In the genomic region with DNA sequence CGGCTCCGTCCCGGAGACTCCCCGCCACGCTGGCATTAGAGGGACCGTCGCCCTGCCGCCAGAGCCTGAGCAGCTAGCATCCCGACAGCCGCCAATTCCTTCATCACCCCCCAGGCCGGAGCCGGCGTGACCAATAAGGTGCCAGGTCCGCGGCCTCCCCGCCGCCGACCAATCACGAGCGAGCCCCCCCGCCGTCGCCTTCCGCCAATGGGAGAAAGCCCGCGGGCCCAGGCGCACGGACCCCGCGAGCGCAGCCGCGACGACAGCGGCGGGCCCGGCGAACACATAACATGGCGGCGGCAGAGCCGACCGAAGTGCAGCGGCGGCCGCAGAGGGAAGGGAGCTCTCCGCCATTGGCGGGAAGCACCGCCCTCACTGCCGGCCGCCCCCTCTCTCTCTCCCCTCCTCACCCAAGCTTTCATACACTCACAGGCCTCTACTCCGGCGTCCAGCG, we compare ENCODE assay signal across 8 mouse cellular contexts. TPM values are rescaled to one million over a fixed set of nuclear protein-coding genes. Genes with fewer than 3 reads are reported as not detected.
DNase-seq lines count a peak whose midpoint lies in the region; ATAC-seq and TF ChIP-seq lines count a peak whose summit lies in the region.

No protein-coding gene starts in this region.

- peak overlapping the region; percentile 98 for H3K9ac ChIP-seq in heart, embryonic 12.5 days
- H3K9ac ChIP-seq in kidney, postnatal 0 days (ENCODE audit: low read depth, low read length): peak overlapping the region; percentile 99
- H3K9ac ChIP-seq in liver, embryonic 11.5 days (ENCODE audit: low read depth, low read length): peak overlapping the region; percentile 95

- WGBS in heart, embryonic 12.5 days: under 1% methylated on average over 53 of the region's 53 CpGs
- WGBS in kidney, postnatal 0 days: under 1% methylated on average over 46 of the region's 53 CpGs
- 1% methylated on average over 48 of the region's 53 CpGs for WGBS in liver, embryonic 11.5 days

- peak overlapping the region; percentile 88 for H3K4me3 ChIP-seq in erythroblast, embryonic 14.5 days (replicated peaks)
- H3K4me3 ChIP-seq in heart, embryonic 12.5 days: peak overlapping the region; percentile 66
- H3K4me3 ChIP-seq in kidney, postnatal 0 days (replicated peaks; ENCODE audit: low read depth, low read length): peak overlapping the region; percentile 83
- peak overlapping the region; percentile 69 for H3K4me3 ChIP-seq in liver, embryonic 11.5 days (ENCODE audit: low read depth, low read length)
- H3K4me3 ChIP-seq in myocyte: peak overlapping the region; percentile 65

- no peak for TF ChIP-seq CTCF in kidney, postnatal 0 days (IDR thresholded peaks at IDR 0.05; ENCODE audit: low read depth)

- peak; percentile 91 for DNase-seq in CD4-positive helper T cell, adult 2 months (ENCODE audit: low read depth, low spot score)
- peak; percentile 84 for DNase-seq in brain, embryonic 18.5 days (ENCODE audit: low read depth, low spot score)
- DNase-seq in kidney, postnatal 0 days (ENCODE audit: low spot score): peak; percentile 97
- peak; percentile 91 for DNase-seq in liver, embryonic 11.5 days (ENCODE audit: low spot score)
- DNase-seq in spleen, postnatal 4 days (ENCODE audit: low spot score in 2 of 2): peak; percentile 96 to 97

- peaks cover 34% of the 10 kb centered on the region for H3K36me3 ChIP-seq in erythroblast, embryonic 14.5 days (ENCODE audit: control insufficient read depth)
- H3K36me3 ChIP-seq in heart, embryonic 12.5 days: peaks cover 4% of the 10 kb centered on the region; the same call in 1 of the 2 replicates
- H3K36me3 ChIP-seq in kidney, postnatal 0 days (ENCODE audit: insufficient read depth, low read length): no peaks in the 10 kb centered on the region
- H3K36me3 ChIP-seq in liver, embryonic 11.5 days (ENCODE audit: control insufficient read depth, insufficient read depth, low read length): no peaks in the 10 kb centered on the region; the same call in 1 of the 2 replicates
- H3K36me3 ChIP-seq in myocyte (ENCODE audit: control insufficient read depth, insufficient read depth): no peaks in the 10 kb centered on the region

- H3K27me3 ChIP-seq in erythroblast, embryonic 14.5 days (ENCODE audit: control insufficient read depth): no peaks in the 10 kb centered on the region
- H3K27me3 ChIP-seq in heart, embryonic 12.5 days (replicated peaks): no peaks in the 10 kb centered on the region
- no peaks in the 10 kb centered on the region for H3K27me3 ChIP-seq in kidney, postnatal 0 days (ENCODE audit: insufficient read depth, low read length)
- H3K27me3 ChIP-seq in liver, embryonic 11.5 days (replicated peaks; ENCODE audit: control insufficient read depth, insufficient read depth, low read length): no peaks in the 10 kb centered on the region
- no peaks in the 10 kb centered on the region for H3K27me3 ChIP-seq in myocyte (ENCODE audit: control insufficient read depth, insufficient read depth, insufficient read length)

- peak overlapping the region; percentile 99 for H3K27ac ChIP-seq in heart, embryonic 12.5 days (ENCODE audit: poor library complexity, severe bottlenecking)
- peak overlapping the region; percentile 100 for H3K27ac ChIP-seq in kidney, postnatal 0 days
- H3K27ac ChIP-seq in liver, embryonic 11.5 days (ENCODE audit: low read depth, low read length): peak overlapping the region; percentile 98

- no peaks in the 10 kb centered on the region for H3K9me3 ChIP-seq in erythroblast, embryonic 14.5 days (ENCODE audit: control insufficient read depth, low read length)
- H3K9me3 ChIP-seq in heart, embryonic 12.5 days (replicated peaks): no peaks in the 10 kb centered on the region
- no peaks in the 10 kb centered on the region for H3K9me3 ChIP-seq in kidney, postnatal 0 days (replicated peaks; ENCODE audit: low read length)
- H3K9me3 ChIP-seq in liver, embryonic 11.5 days (ENCODE audit: control insufficient read depth, low read length): no peaks in the 10 kb centered on the region

- H3K79me2 ChIP-seq in myocyte (ENCODE audit: control insufficient read depth, insufficient read depth): peaks cover 48% of the 10 kb centered on the region

- ATAC-seq in heart, embryonic 12.5 days (ENCODE audit: insufficient number of reproducible peaks, low FRiP score): peak; percentile 98
- peak; percentile 94 for ATAC-seq in kidney, postnatal 0 days (replicated peaks; ENCODE audit: low FRiP score, low read depth)
- ATAC-seq in liver, embryonic 11.5 days (replicated peaks; ENCODE audit: low FRiP score): peak; percentile 94

- TF ChIP-seq POLR2A in myocyte (IDR thresholded peaks at IDR 0.05; ENCODE audit: insufficient read length, low read depth): peak; percentile 88

- peak overlapping the region; percentile 60 for H3ac ChIP-seq in myocyte (ENCODE audit: control insufficient read depth, insufficient read length)

- H3K4me2 ChIP-seq in heart, embryonic 12.5 days: peak overlapping the region; percentile 88
- H3K4me2 ChIP-seq in kidney, postnatal 0 days (ENCODE audit: low read length): peak overlapping the region; percentile 72
- peak overlapping the region; percentile 93 for H3K4me2 ChIP-seq in liver, embryonic 11.5 days
- H3K4me2 ChIP-seq in myocyte (ENCODE audit: low read depth): peak overlapping the region; percentile 96

- peaks cover 45% of the 10 kb centered on the region for H3K4me1 ChIP-seq in erythroblast, embryonic 14.5 days (ENCODE audit: control insufficient read depth)
- H3K4me1 ChIP-seq in heart, embryonic 12.5 days (replicated peaks): peaks cover 26% of the 10 kb centered on the region
- peaks cover 20% of the 10 kb centered on the region for H3K4me1 ChIP-seq in kidney, postnatal 0 days (replicated peaks; ENCODE audit: insufficient read depth, low read length)
- H3K4me1 ChIP-seq in liver, embryonic 11.5 days (replicated peaks; ENCODE audit: control insufficient read depth, insufficient read depth, low read length): peaks cover 12% of the 10 kb centered on the region

TF ChIP-seq in myocyte, 11 proteins besides CTCF, POLR2A, EP300 and RAD21:
- TF ChIP-seq USF1 (IDR thresholded peaks at IDR 0.05; ENCODE audit: low read depth) (no peak), TCF3 (IDR thresholded peaks at IDR 0.05; ENCODE audit: insufficient read length, low read depth) (no peak), MAX (IDR thresholded peaks at IDR 0.05; ENCODE audit: low read depth) (no peak), CEBPB (IDR thresholded peaks at IDR 0.05; ENCODE audit: insufficient read depth, poor library complexity, severe bottlenecking) (no peak), TCF12 (IDR thresholded peaks at IDR 0.05; ENCODE audit: insufficient read depth, poor library complexity, severe bottlenecking) (no peak), REST (IDR thresholded peaks at IDR 0.05; ENCODE audit: insufficient read depth, insufficient read length) (peak; percentile 12), E2F4 (IDR thresholded peaks at IDR 0.05; ENCODE audit: insufficient read depth) (peak; percentile 6), MYOD1 (IDR thresholded peaks at IDR 0.05; ENCODE audit: control insufficient read depth in 1 of 3, insufficient read length in 2 of 3, low read depth in 2 of 3) (peak in 1 of 3 experiments; percentile 18), MYOG (IDR thresholded peaks at IDR 0.05; ENCODE audit: control insufficient read depth in 1 of 3, insufficient read depth in 1 of 3, insufficient read length in 2 of 3, low read depth in 2 of 3) (no peak), SRF (IDR thresholded peaks at IDR 0.05; ENCODE audit: control insufficient read depth, insufficient read length, low read depth) (no peak), POLR2AphosphoS2 (IDR thresholded peaks at IDR 0.05; ENCODE audit: insufficient read length, low read depth) (peak; percentile 84)

RNA-seq across cellular contexts. Expression of gene Nfyc, which starts 6.2 kb away (rescaled TPM):
- polyA plus RNA-seq in erythroblast, embryonic 14.5 days (2012): 9.7 and 21.5 TPM in 2 replicates
- polyA plus RNA-seq in heart, embryonic 12.5 days (2016; fragmentation: Nextera tagmentation; extraction: Ambion mirVana): 102 and 108 TPM in 2 replicates
- 107 and 108 TPM in 2 replicates for polyA plus RNA-seq in kidney, postnatal 0 days (2015; fragmentation: Nextera tagmentation; extraction: Ambion mirVana)
- 83.1 and 92.6 TPM in 2 replicates for polyA plus RNA-seq in liver, embryonic 11.5 days (2014; fragmentation: Nextera tagmentation; extraction: Ambion mirVana)
- polyA plus RNA-seq in myocyte (2012; fragmentation: generic; extraction: Trizol): 44.3 TPM

RNA-seq across cellular contexts. Expression of gene Rims3, which starts 29.5 kb away (rescaled TPM):
- polyA plus RNA-seq in erythroblast, embryonic 14.5 days (2012): 0.01 and 0.04 TPM in 2 replicates
- polyA plus RNA-seq in heart, embryonic 12.5 days (2016; fragmentation: Nextera tagmentation; extraction: Ambion mirVana): 1.4 and 1.8 TPM in 2 replicates
- 0.21 and 0.22 TPM in 2 replicates for polyA plus RNA-seq in kidney, postnatal 0 days (2015; fragmentation: Nextera tagmentation; extraction: Ambion mirVana)
- polyA plus RNA-seq in liver, embryonic 11.5 days (2014; fragmentation: Nextera tagmentation; extraction: Ambion mirVana): 0.66 and 1.1 TPM in 2 replicates
- 0.02 TPM for polyA plus RNA-seq in myocyte (2012; fragmentation: generic; extraction: Trizol)

Comparison
In these comparisons a context has a peak if more than half of its experiments do, and no peak if none do; other contexts are left out.
1. Peak in every context shown above with its lines: DNase-seq, ATAC-seq, H3K4me3 ChIP-seq and H3K27ac ChIP-seq.